Mouse (Mus musculus) intestine, embryonic 14.5 days (tissue): ENCODE measurements around the gene Grik4. TPM values are rescaled to one million over a fixed set of nuclear protein-coding genes. Genes with fewer than 3 reads are reported as not detected.
A peak's percentile ranks its signal among the peaks of the same experiment; 100 is the strongest.

Experiments used
- ATAC-seq: fragments of 200-750 bp; cut with Nextera tagmentation; replicated peaks from 2 replicates; pipeline ENCODE4 v1.8.0; 2017; ENCODE audit warnings: low read depth, moderate number of reproducible peaks, moderate TSS enrichment, moderate library complexity; ENCODE audit not compliant: low FRiP score, low TSS enrichment
- DNase-seq: peaks from one replicate; pipeline ENCODE4 v3.0.0-alpha.2; 2018; ENCODE audit warnings: low spot score
- H3K27ac ChIP-seq: fragments of 300-500 bp; sonication (generic); 2 replicates; pipeline ENCODE4 v1.5.1; 2014; ENCODE audit warnings: low read depth, mild to moderate bottlenecking, control low read depth
- H3K27me3 ChIP-seq: fragments of 300-500 bp; sonication (generic); replicated peaks from 2 replicates; pipeline ENCODE4 v1.6.1; 2014; ENCODE audit warnings: low read length, control low read depth; ENCODE audit not compliant: control insufficient read depth, insufficient read depth
- H3K36me3 ChIP-seq: fragments of 300-500 bp; sonication (generic); 2 replicates; pipeline ENCODE4 v1.6.1; 2014; ENCODE audit warnings: low read length, control low read depth; ENCODE audit not compliant: control insufficient read depth, insufficient read depth
- H3K4me1 ChIP-seq: fragments of 300-500 bp; sonication (generic); replicated peaks from 2 replicates; pipeline ENCODE4 v1.6.1; 2014; ENCODE audit warnings: low read length, control low read depth, mixed read lengths; ENCODE audit not compliant: control insufficient read depth, insufficient read depth
- H3K4me2 ChIP-seq: fragments of 300-500 bp; sonication (generic); 2 replicates; pipeline ENCODE4 v1.6.1; 2014; ENCODE audit warnings: low read length
- H3K4me3 ChIP-seq: fragments of 300-500 bp; sonication (generic); 2 replicates; pipeline ENCODE4 v1.5.1; 2014; ENCODE audit warnings: low read depth, low read length, control low read depth, mixed read lengths
- H3K9ac ChIP-seq: fragments of 300-500 bp; sonication (generic); 2 replicates; pipeline ENCODE4 v1.6.1; 2014; ENCODE audit warnings: mild to moderate bottlenecking, low read length
- H3K9me3 ChIP-seq: fragments of 300-500 bp; sonication (generic); 2 replicates; pipeline ENCODE4 v1.6.1; 2016; ENCODE audit warnings: low read length, control low read depth; ENCODE audit not compliant: control insufficient read depth
- WGBS: fragments of 180-500 bp; shearing (Covaris S2); extraction: QIAGEN DNeasy Blood & Tissue Kit; methylation state at CpG from one replicate; pipeline ENCODE4 v1.1.7; 2014; 5-methylcytosine and 5-hydroxymethylcytosine counted together
- polyA plus RNA-seq: library from polyadenylated mRNA; unstranded; fragments of >200 nt; fragmentation: Nextera tagmentation; extraction: Ambion mirVana; gene quantifications from 2 replicates; pipeline ENCODE4 v1.2.1, GENCODE M21; 2014

Gene Grik4
- polyA plus RNA-seq, 1 experiment from 2014 or later: 1.3 TPM

- Histone ChIP-seq H3K36me3 (no peaks in the 10 kb centered on the region), H3K9ac (no peak overlapping the region), H3K4me2 (no peak overlapping the region), H3K27me3 (no peaks in the 10 kb centered on the region), H3K4me3 (no peak overlapping the region), H3K27ac (no peak overlapping the region), H3K9me3 (no peaks in the 10 kb centered on the region), H3K4me1 (no peaks in the 10 kb centered on the region)
- no peak for ATAC-seq
- DNase-seq: no peak
- 77% methylated on average over 1 of the region's 1 CpGs for WGBS
These were observed 461.3 kb downstream of the Grik4 start for GRCm38 (mm10) chr9:42482944-42483343.

- ATAC-seq (no peak), DNase-seq (no peak)
- 79% methylated on average over 4 of the region's 4 CpGs for WGBS
These were observed 468.1 kb downstream of the Grik4 start for GRCm38 (mm10) chr9:42476166-42476565.

GRCm38 (mm10) chr9:42474244-42474643 is 470.0 kb downstream of the Grik4 start:
- H3K36me3 ChIP-seq: 0 out of 2 replicates have a peak, but pooled peaks cover 4% of the 10 kb centered on the region
- H3K4me1 ChIP-seq: peaks cover 9% of the 10 kb centered on the region
- 74% methylated on average over 8 of the region's 8 CpGs for WGBS
- no peak overlapping the region for H3K27ac ChIP-seq
- ATAC-seq (no peak), DNase-seq (no peak)
- no peak overlapping the region for H3K9ac ChIP-seq
- no peak overlapping the region for H3K4me3 ChIP-seq
- H3K27me3 ChIP-seq: no peaks in the 10 kb centered on the region
- no peaks in the 10 kb centered on the region for H3K9me3 ChIP-seq
- no peak overlapping the region for H3K4me2 ChIP-seq

More at GRCm38 (mm10) chr9:42476166-42476565, 468.1 kb downstream of the Grik4 start:
- H3K4me1 ChIP-seq: peaks cover 4% of the 10 kb centered on the region
- no peak overlapping the region for H3K27ac ChIP-seq
- no peak overlapping the region for H3K4me2 ChIP-seq
- no peaks in the 10 kb centered on the region for H3K36me3 ChIP-seq
- no peaks in the 10 kb centered on the region for H3K27me3 ChIP-seq
- no peaks in the 10 kb centered on the region for H3K9me3 ChIP-seq
- no peak overlapping the region for H3K9ac ChIP-seq
- H3K4me3 ChIP-seq: no peak overlapping the region

- Histone ChIP-seq H3K4me2 (peak overlapping the region; percentile 87), H3K36me3 (0 out of 2 replicates have a peak, but pooled peaks cover 6% of the 10 kb centered on the region), H3K27me3 (no peaks in the 10 kb centered on the region), H3K27ac (peak overlapping the region; percentile 57), H3K4me3 (peak overlapping the region; percentile 80), H3K4me1 (peaks cover 9% of the 10 kb centered on the region), H3K9ac (peak overlapping the region; percentile 81), H3K9me3 (no peaks in the 10 kb centered on the region)
- DNase-seq (peak; percentile 90), ATAC-seq (peak; percentile 96)
- WGBS: 7% methylated on average over 48 of the region's 49 CpGs
These were observed 472.2 kb downstream of the Grik4 start for GRCm38 (mm10) chr9:42471921-42472747.

GRCm38 (mm10) chr9:42471214-42471613 is 473.1 kb downstream of the Grik4 start:
- no peak for ATAC-seq
- peak overlapping the region; percentile 81 for H3K9ac ChIP-seq
- DNase-seq: no peak
- 0 out of 2 replicates have a peak, but pooled peaks cover 6% of the 10 kb centered on the region for H3K36me3 ChIP-seq
- no peaks in the 10 kb centered on the region for H3K9me3 ChIP-seq
- H3K27ac ChIP-seq: peak overlapping the region; percentile 57; the same call in 1 of the 2 replicates
- WGBS: 43% methylated on average over 4 of the region's 4 CpGs
- H3K4me1 ChIP-seq: peaks cover 9% of the 10 kb centered on the region
- H3K4me2 ChIP-seq: peak overlapping the region; percentile 87
- H3K4me3 ChIP-seq: peak overlapping the region; percentile 80
- no peaks in the 10 kb centered on the region for H3K27me3 ChIP-seq

- 95% methylated on average over 15 of the region's 15 CpGs for WGBS
- H3K36me3 ChIP-seq: 0 out of 2 replicates have a peak, but pooled peaks cover 6% of the 10 kb centered on the region
- no peak overlapping the region for H3K9ac ChIP-seq
- peaks cover 9% of the 10 kb centered on the region for H3K4me1 ChIP-seq
- no peaks in the 10 kb centered on the region for H3K9me3 ChIP-seq
- H3K27ac ChIP-seq: no peak overlapping the region
- DNase-seq: no peak
- no peak for ATAC-seq
- H3K4me3 ChIP-seq: no peak overlapping the region
- H3K27me3 ChIP-seq: no peaks in the 10 kb centered on the region
- no peak overlapping the region for H3K4me2 ChIP-seq
These were observed 475.0 kb downstream of the Grik4 start for GRCm38 (mm10) chr9:42469323-42469722.

- 87% methylated on average over 5 of the region's 5 CpGs for WGBS
These were observed 475.9 kb downstream of the Grik4 start for GRCm38 (mm10) chr9:42468360-42468759.

More at GRCm38 (mm10) chr9:42468360-42468759, 475.9 kb downstream of the Grik4 start:
- no peak overlapping the region for H3K4me3 ChIP-seq
- no peak overlapping the region for H3K9ac ChIP-seq
- H3K9me3 ChIP-seq: no peaks in the 10 kb centered on the region
- peaks cover 9% of the 10 kb centered on the region for H3K4me1 ChIP-seq
- no peak overlapping the region for H3K27ac ChIP-seq
- H3K27me3 ChIP-seq: no peaks in the 10 kb centered on the region
- H3K4me2 ChIP-seq: no peak overlapping the region
- ATAC-seq (no peak), DNase-seq (no peak)
- H3K36me3 ChIP-seq: 0 out of 2 replicates have a peak, but pooled peaks cover 6% of the 10 kb centered on the region
